Mouse (Mus musculus) liver, embryonic 16.5 days (tissue): Measurements from ENCODE around the gene C1qc. TPM values are rescaled to one million over a fixed set of nuclear protein-coding genes. Genes with fewer than 3 reads are reported as not detected.

Source experiments
- ATAC-seq: fragments of 200-750 bp; cut with Nextera tagmentation; 2 replicates; pipeline ENCODE4 v1.8.0; 2017; ENCODE audit warnings: low read depth, mild to moderate bottlenecking, moderate number of reproducible peaks, moderate library complexity
- H3K27ac ChIP-seq: fragments of 300-500 bp; sonication (generic); 2 replicates; pipeline ENCODE4 v1.5.1; 2014; ENCODE audit warnings: mild to moderate bottlenecking, low read length
- H3K27me3 ChIP-seq: fragments of 300-500 bp; sonication (generic); 2 replicates; pipeline ENCODE4 v1.6.1; 2014; ENCODE audit warnings: low read depth, low read length, mixed read lengths; ENCODE audit not compliant: control insufficient read depth, insufficient read depth
- H3K36me3 ChIP-seq: fragments of 300-500 bp; sonication (generic); 2 replicates; pipeline ENCODE4 v1.6.1; 2014; ENCODE audit warnings: mild to moderate bottlenecking; ENCODE audit not compliant: control insufficient read depth, insufficient read depth
- H3K4me1 ChIP-seq: fragments of 300-500 bp; sonication (generic); 2 replicates; pipeline ENCODE4 v1.6.1; 2014; ENCODE audit warnings: low read depth, low read length, mixed read lengths; ENCODE audit not compliant: control insufficient read depth
- H3K4me2 ChIP-seq: fragments of 300-500 bp; sonication (generic); 2 replicates; pipeline ENCODE4 v1.6.1; 2014; ENCODE audit warnings: low read depth, low read length, mixed read lengths
- H3K4me3 ChIP-seq: fragments of 300-500 bp; sonication (generic); 2 replicates; pipeline ENCODE4 v1.5.1; 2014; ENCODE audit warnings: low read depth, mild to moderate bottlenecking, low read length
- H3K9ac ChIP-seq: fragments of 300-500 bp; sonication (generic); 2 replicates; pipeline ENCODE4 v1.6.1; 2014; ENCODE audit warnings: low read depth, low read length
- H3K9me3 ChIP-seq: fragments of 300-500 bp; sonication (generic); replicated peaks from 2 replicates; pipeline ENCODE4 v1.6.1; 2016; ENCODE audit warnings: low read length; ENCODE audit not compliant: control insufficient read depth
- WGBS: fragments of 180-500 bp; shearing (Covaris S2); extraction: QIAGEN DNeasy Blood & Tissue Kit; methylation state at CpG from one replicate; pipeline ENCODE4 v1.1.7; 2014; ENCODE audit not compliant: insufficient replicate concordance; 5-methylcytosine and 5-hydroxymethylcytosine counted together
- polyA plus RNA-seq: library from polyadenylated mRNA; unstranded; fragments of >200 nt; fragmentation: Nextera tagmentation; extraction: Ambion mirVana; gene quantifications from 2 replicates; pipeline ENCODE4 v1.2.1, GENCODE M21; 2015

The C1qc gene
- polyA plus RNA-seq, 1 experiment from 2014 or later = 68.2 TPM

DNA sequence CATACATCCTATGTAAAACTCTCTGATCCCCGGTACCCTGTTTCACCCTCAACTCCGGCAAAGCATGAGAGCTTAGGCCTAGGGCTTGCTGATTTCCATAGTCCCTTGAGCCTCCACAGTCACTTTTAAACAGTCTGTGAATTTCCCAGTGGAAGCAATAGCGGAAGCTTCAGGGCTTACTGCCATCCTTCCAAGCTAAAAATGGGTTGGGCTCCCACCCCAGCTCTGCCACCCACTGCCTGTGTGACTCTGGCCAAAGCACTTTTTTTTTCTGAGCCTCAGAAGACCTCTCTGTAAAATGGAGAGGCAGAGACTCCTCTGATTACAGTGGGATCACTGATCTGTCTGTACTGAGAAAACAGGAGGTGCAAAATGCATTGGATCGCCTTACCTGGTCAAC lies 44.3 kb downstream of the C1qc start:
- no peak overlapping the region for H3K9ac ChIP-seq
- H3K4me2 ChIP-seq = no peak overlapping the region
- WGBS = 51% methylated on average over 4 of the region's 4 CpGs
- no peak overlapping the region for H3K27ac ChIP-seq
- ATAC-seq = no peak
- no peaks in the 10 kb centered on the region for H3K4me1 ChIP-seq
- no peaks in the 10 kb centered on the region for H3K27me3 ChIP-seq
- H3K4me3 ChIP-seq = no peak overlapping the region
- no peaks in the 10 kb centered on the region for H3K9me3 ChIP-seq
- H3K36me3 ChIP-seq = no peaks in the 10 kb centered on the region

GRCm38 (mm10) chr4:136847166-136847565 lies 45.7 kb downstream of the C1qc start:
- Histone ChIP-seq H3K4me3 (no peak overlapping the region), H3K27me3 (no peaks in the 10 kb centered on the region), H3K9me3 (no peaks in the 10 kb centered on the region), H3K9ac (no peak overlapping the region), H3K27ac (no peak overlapping the region), H3K4me1 (no peaks in the 10 kb centered on the region), H3K36me3 (no peaks in the 10 kb centered on the region), H3K4me2 (no peak overlapping the region)
- WGBS = 63% methylated on average over 6 of the region's 6 CpGs
- ATAC-seq = no peak

DNA sequence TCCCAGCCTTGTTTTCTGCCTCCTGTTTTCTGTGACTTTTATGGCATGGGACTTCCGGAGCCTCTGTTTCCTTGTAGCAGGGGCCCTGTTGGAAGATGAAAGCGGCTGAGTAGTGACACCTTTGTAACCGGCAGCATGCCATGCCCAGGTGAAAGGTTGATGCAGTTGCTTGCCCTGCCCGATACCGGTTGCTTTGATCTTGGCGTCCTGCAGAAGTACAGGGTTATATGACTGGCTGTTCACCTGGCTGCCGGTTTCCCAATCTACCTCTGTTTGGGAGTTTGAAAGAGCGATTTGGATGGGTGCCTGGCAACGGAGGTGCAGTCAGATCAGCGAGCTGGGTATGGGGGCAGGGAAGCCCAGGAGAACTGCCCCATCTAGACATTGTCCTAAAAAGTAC lies 50.1 kb downstream of the C1qc start:
- peaks cover 20% of the 10 kb centered on the region for H3K27me3 ChIP-seq
- no peak overlapping the region for H3K27ac ChIP-seq
- H3K4me3 ChIP-seq = no peak overlapping the region
- no peak overlapping the region for H3K4me2 ChIP-seq
- H3K4me1 ChIP-seq = no peaks in the 10 kb centered on the region
- no peak for ATAC-seq
- H3K9me3 ChIP-seq = no peaks in the 10 kb centered on the region
- 65% methylated on average over 10 of the region's 10 CpGs for WGBS
- H3K9ac ChIP-seq = no peak overlapping the region
- H3K36me3 ChIP-seq = no peaks in the 10 kb centered on the region

DNA sequence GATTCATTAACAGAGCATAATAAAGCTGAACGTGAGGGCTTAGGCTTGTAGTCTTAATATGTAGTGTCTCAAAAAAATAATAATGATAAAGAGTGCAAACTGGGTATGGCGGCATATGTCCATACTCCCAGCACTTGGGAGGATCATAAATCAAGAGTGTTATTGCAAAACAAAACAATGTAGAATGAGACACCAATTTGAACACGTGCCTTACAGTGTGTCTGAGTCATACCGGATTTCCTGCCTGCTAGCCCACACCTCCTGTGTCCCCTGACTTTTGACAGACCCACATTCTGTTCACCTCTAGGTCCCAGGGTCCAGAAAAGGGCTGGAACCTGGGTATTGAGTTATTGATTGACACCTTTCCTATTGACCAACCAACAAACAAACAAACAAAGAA lies 50.8 kb downstream of the C1qc start:
- 23% methylated on average over 4 of the region's 4 CpGs for WGBS
- Histone ChIP-seq H3K4me1 (no peaks in the 10 kb centered on the region), H3K9ac (no peak overlapping the region), H3K9me3 (no peaks in the 10 kb centered on the region), H3K27me3 (peaks cover 27% of the 10 kb centered on the region), H3K36me3 (no peaks in the 10 kb centered on the region), H3K4me2 (no peak overlapping the region), H3K27ac (no peak overlapping the region), H3K4me3 (no peak overlapping the region)
- ATAC-seq = no peak

- Histone ChIP-seq H3K27me3 (peaks cover 37% of the 10 kb centered on the region), H3K27ac (no peak overlapping the region), H3K4me2 (no peak overlapping the region), H3K4me1 (no peaks in the 10 kb centered on the region; the same call in none of the 2 replicates), H3K36me3 (no peaks in the 10 kb centered on the region), H3K4me3 (no peak overlapping the region), H3K9me3 (no peaks in the 10 kb centered on the region), H3K9ac (no peak overlapping the region)
- 9% methylated on average over 5 of the region's 5 CpGs for WGBS
- ATAC-seq = no peak
These were observed 51.8 kb downstream of the C1qc start for GRCm38 (mm10) chr4:136841056-136841455.

Other genes starting within 250 kb of the C1qc start
- gene Ephb2, start 57.1 kb downstream of the C1qc start, polyA plus RNA-seq = 0.07 and 0.18 TPM in 2 replicates
- gene C1qb, start 6.9 kb downstream of the C1qc start, polyA plus RNA-seq = 129 and 142 TPM in 2 replicates
- 68.0 and 75.9 TPM in 2 replicates for gene C1qa, start 5.7 kb upstream of the C1qc start, polyA plus RNA-seq
- 0.28 and 0.46 TPM in 2 replicates for gene Epha8, start 63.8 kb upstream of the C1qc start, polyA plus RNA-seq
- 1.3 and 1.6 TPM in 2 replicates for gene Zbtb40, start 155.7 kb upstream of the C1qc start, polyA plus RNA-seq